In genomic region chr15:100303428-100304018, GRCm38 (mm10) we compare ENCODE assay signal across 1 mouse cellular context.
TF ChIP-seq lines count a peak whose summit lies in the region.

No protein-coding gene starts in this region.

TF ChIP-seq in MEL, 35 proteins besides CTCF, POLR2A, EP300 and RAD21 (continued from another document):
- TF ChIP-seq SMC3 (IDR thresholded peaks at IDR 0.05; ENCODE audit: low read depth, low read length) (no peak), MAZ (IDR thresholded peaks at IDR 0.05; ENCODE audit: low read depth, low read length) (peak; percentile 41; the same call in 1 of the 2 replicates), JUND (IDR thresholded peaks at IDR 0.05; ENCODE audit: low read depth, low read length) (no peak), ZMIZ1 (IDR thresholded peaks at IDR 0.05; ENCODE audit: low read depth, low read length) (peak; percentile 45; the same call in 1 of the 2 replicates), TAL1 (IDR thresholded peaks at IDR 0.05; ENCODE audit: low read length) (peak; percentile 66), NELFE (IDR thresholded peaks at IDR 0.05; ENCODE audit: low read depth, low read length) (peak; percentile 14; the same call in 1 of the 2 replicates), MYB (IDR thresholded peaks at IDR 0.05; ENCODE audit: low read depth, low read length) (peak; percentile 54; the same call in 1 of the 2 replicates), MAX (IDR thresholded peaks at IDR 0.05; ENCODE audit: low read length) (peak; percentile 55; the same call in 1 of the 2 replicates), ETS1 (IDR thresholded peaks at IDR 0.05; ENCODE audit: low read depth, low read length) (peak; percentile 72), MYC (IDR thresholded peaks at IDR 0.05; ENCODE audit: low read depth, low read length) (0 out of 2 replicates have a peak, but pooled peaks have one; percentile 24), GATA1 (IDR thresholded peaks at IDR 0.05; ENCODE audit: low read depth, low read length) (peak; percentile 72), MXI1 (IDR thresholded peaks at IDR 0.05; ENCODE audit: low read depth, low read length) (peak; percentile 67), BHLHE40 (IDR thresholded peaks at IDR 0.05; ENCODE audit: borderline replicate concordance, low read depth, low read length) (peak; percentile 47; the same call in 1 of the 2 replicates), RCOR1 (IDR thresholded peaks at IDR 0.05; ENCODE audit: low read depth, low read length) (peak; percentile 56), ELF1 (IDR thresholded peaks at IDR 0.05; ENCODE audit: low read depth, low read length) (0 out of 2 replicates have a peak, but pooled peaks have one; percentile 23), SIN3A (IDR thresholded peaks at IDR 0.05; ENCODE audit: low read length) (0 out of 2 replicates have a peak, but pooled peaks have one; percentile 14), ZNF384 (IDR thresholded peaks at IDR 0.05; ENCODE audit: low read depth, low read length) (0 out of 2 replicates have a peak, but pooled peaks have one; percentile 15), HCFC1 (IDR thresholded peaks at IDR 0.05; ENCODE audit: low read depth, low read length) (no peak; the same call in 1 of the 2 replicates), NRF1 (IDR thresholded peaks at IDR 0.05; ENCODE audit: insufficient read depth, low read depth, low read length, poor library complexity, severe bottlenecking) (no peak), USF1 (IDR thresholded peaks at IDR 0.05; ENCODE audit: low read depth, low read length) (0 out of 2 replicates have a peak, but pooled peaks have one; percentile 5), TCF12 (IDR thresholded peaks at IDR 0.05; ENCODE audit: low read depth, low read length) (peak; percentile 80)
